Mouse (Mus musculus): ENCODE data around the gene Hcn4. TPM values are rescaled to one million over a fixed set of nuclear protein-coding genes. Genes with fewer than 3 reads are reported as not detected.
A peak's percentile ranks its signal among the peaks of the same experiment; 100 is the strongest.

Hcn4 gene
- polyA plus RNA-seq, 1 experiment from 2014 or later = 0.33 TPM

DNA sequence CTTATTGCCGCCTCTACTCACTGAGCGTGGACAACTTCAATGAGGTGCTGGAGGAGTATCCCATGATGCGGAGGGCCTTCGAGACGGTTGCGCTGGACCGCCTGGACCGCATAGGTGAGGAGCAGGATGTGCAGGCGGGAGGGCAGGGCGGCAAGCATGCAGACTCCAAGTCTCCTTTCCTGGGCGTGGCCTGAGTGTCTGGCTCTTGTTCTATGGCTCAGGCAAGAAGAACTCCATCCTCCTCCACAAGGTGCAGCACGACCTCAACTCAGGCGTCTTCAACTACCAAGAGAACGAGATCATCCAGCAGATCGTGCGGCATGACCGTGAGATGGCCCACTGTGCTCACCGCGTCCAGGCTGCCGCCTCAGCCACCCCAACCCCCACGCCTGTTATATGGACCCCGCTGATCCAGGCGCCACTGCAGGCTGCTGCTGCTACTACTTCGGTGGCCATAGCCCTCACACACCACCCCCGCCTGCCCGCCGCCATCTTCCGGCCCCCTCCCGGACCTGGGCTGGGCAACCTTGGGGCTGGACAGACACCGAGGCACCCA lies 35.9 kb downstream of the Hcn4 start:
- 15% methylated on average over 30 of the region's 30 CpGs for WGBS
- Histone ChIP-seq H3K36me3 (0 out of 2 replicates have a peak, but pooled peaks cover 2% of the 10 kb centered on the region), H3K9me3 (replicated peaks) (no peaks in the 10 kb centered on the region), H3K4me1 (peaks cover 48% of the 10 kb centered on the region), H3K4me3 (peak overlapping the region; percentile 49), H3K27ac (peak overlapping the region; percentile 66), H3K27me3 (ENCODE audit: low read depth, poor library complexity, severe bottlenecking) (peaks cover 28% of the 10 kb centered on the region)
- DNase-seq (ENCODE audit: low spot score) = peak; percentile 57

DNA sequence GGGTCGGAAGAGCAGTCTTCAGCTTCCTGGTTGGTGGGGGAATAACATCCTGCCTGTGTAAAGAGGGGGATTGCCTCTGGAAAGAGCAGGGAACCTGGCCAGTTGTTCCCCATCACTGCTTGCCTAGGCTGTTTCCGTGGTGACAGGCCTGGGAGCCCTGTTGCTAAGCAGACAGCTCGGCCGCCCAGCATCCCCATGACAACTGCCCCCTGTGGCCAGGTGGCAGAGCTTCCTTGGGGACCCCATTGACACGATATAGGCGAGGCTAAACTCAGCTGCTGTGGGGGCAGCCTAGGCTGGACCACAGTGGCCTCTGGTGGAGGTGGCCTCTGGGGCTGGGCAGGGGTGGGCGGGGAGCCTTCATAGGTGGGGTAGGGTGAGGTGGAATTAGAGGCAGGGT lies 40.6 kb downstream of the Hcn4 start:
- no peak for DNase-seq (ENCODE audit: low spot score)
- 44% methylated on average over 7 of the region's 7 CpGs for WGBS
- no peak overlapping the region for H3K27ac ChIP-seq

DNA sequence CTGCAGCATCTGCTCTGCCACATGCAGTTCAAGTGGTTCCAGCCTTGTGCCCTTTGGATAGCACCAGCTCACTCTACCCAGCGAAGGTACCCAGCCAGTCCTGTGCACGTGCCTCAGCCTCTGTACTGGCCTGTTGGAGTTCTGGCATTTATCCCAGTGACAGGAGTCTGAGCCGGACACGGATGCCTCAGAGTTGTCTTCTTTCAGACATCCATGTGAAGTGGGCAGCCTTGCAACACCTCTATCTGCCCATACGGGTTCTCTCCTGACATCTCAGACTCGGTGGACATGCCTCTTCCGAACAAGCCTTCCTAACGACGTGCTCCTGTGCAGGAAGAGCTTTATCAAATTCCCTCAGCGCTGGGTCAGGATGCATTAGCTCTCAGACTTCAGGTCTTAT lies 47.9 kb downstream of the Hcn4 start:
- peaks cover 30% of the 10 kb centered on the region for H3K36me3 ChIP-seq
- H3K4me1 ChIP-seq = 0 out of 2 replicates have a peak, but pooled peaks cover 3% of the 10 kb centered on the region
- H3K27me3 ChIP-seq (ENCODE audit: low read depth, poor library complexity, severe bottlenecking) = no peaks in the 10 kb centered on the region
- no peak overlapping the region for H3K4me3 ChIP-seq
- DNase-seq (ENCODE audit: low spot score) = no peak
- no peaks in the 10 kb centered on the region for H3K9me3 ChIP-seq (replicated peaks)
- no peak overlapping the region for H3K27ac ChIP-seq
- 73% methylated on average over 10 of the region's 10 CpGs for WGBS

More for the DNA sequence above, 40.6 kb downstream of the Hcn4 start:
- no peak overlapping the region for H3K4me3 ChIP-seq
- peaks cover 18% of the 10 kb centered on the region for H3K27me3 ChIP-seq (ENCODE audit: low read depth, poor library complexity, severe bottlenecking)
- no peaks in the 10 kb centered on the region for H3K9me3 ChIP-seq (replicated peaks)
- peaks cover 32% of the 10 kb centered on the region for H3K4me1 ChIP-seq
- 0 out of 2 replicates have a peak, but pooled peaks cover 2% of the 10 kb centered on the region for H3K36me3 ChIP-seq

DNA sequence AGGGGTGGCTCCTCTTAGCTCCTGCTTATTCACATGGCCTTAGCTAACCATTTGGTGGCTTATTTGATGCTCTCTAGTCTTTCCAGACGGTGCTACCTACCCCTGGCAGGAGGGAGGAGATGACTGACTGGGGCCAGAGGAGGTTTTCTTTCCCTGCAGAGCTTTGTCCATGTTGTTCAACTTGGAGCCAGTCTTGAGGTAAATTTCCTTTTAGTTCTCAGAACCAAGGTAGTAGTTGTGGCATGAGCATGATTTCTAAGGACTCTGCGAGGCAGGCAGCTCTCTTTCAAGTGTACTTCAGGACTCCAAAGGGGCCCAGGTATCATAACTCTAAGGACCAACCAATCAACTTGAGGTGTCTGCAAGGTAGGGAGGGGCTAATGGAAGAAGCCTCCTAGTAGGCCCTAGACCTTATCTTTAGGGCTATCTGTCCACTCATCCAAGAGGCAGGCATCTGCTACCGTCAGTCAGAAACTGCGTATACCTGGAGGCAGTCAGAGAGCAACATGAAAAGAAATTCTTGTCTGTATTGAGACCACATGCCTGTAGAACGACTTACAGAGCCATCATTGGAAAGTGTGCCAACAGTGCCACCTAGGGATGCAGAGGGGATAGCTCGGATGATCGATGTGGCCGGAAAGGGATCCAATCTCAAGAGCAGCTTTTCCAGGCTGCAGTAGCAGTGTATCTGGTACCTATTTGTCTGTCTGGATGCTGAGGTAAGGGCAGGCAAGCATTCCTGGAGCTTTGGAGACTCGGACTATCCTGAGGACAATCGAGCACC lies 50.5 kb downstream of the Hcn4 start:
- 49% methylated on average over 10 of the region's 10 CpGs for WGBS
- H3K27ac ChIP-seq = no peak overlapping the region

DNA sequence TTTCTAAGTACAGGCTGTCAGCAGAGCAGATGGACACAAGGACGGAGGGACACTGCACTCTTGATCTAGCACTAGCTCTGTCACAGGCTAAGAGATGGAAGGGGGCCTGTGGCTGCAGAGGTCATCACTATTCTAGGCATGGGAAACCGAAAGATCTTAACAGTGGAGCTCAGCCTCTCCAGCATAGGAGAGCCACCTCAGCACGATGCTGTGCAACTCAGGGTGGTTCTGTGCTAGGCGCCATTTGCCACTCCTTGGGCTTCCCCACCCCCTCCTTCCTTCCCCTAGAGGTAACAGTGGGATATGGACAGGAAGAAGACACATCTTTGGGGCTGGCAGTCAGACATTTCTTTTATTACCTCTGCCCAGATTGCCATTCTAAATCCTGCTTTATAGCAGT lies 51.1 kb downstream of the Hcn4 start:
- no peak for DNase-seq (ENCODE audit: low spot score)
- no peak overlapping the region for H3K4me3 ChIP-seq
- 78% methylated on average over 4 of the region's 4 CpGs for WGBS
- H3K27ac ChIP-seq = no peak overlapping the region
- H3K27me3 ChIP-seq (ENCODE audit: low read depth, poor library complexity, severe bottlenecking) = no peaks in the 10 kb centered on the region
- H3K36me3 ChIP-seq = peaks cover 62% of the 10 kb centered on the region
- H3K9me3 ChIP-seq (replicated peaks) = no peaks in the 10 kb centered on the region
- no peaks in the 10 kb centered on the region for H3K4me1 ChIP-seq

More for the DNA sequence above, 50.5 kb downstream of the Hcn4 start:
- peaks cover 56% of the 10 kb centered on the region for H3K36me3 ChIP-seq
- H3K9me3 ChIP-seq (replicated peaks) = no peaks in the 10 kb centered on the region
- DNase-seq (ENCODE audit: low spot score) = peak; percentile 59
- H3K27me3 ChIP-seq (ENCODE audit: low read depth, poor library complexity, severe bottlenecking) = no peaks in the 10 kb centered on the region
- no peaks in the 10 kb centered on the region for H3K4me1 ChIP-seq
- H3K4me3 ChIP-seq = no peak overlapping the region

DNA sequence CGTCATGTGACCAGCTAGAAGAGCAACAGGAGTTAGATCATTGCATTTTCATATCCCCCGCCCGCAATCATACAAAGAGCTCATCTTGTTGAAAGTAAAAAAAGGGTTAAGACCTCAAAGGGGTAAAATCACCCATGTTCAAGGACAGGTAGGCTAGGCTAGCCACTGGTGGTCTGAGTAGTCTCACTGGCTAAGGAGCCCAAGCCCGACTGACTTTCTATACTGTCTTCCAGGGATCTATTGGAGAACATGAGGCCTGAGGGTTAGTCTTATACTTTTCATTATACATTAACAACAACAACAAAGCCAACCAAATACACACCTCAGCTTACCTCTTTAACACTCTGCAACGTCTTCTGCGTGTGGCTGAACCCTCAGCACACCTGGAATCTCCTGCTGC lies 52.2 kb downstream of the Hcn4 start:
- DNase-seq (ENCODE audit: low spot score) = no peak
- no peaks in the 10 kb centered on the region for H3K9me3 ChIP-seq (replicated peaks)
- H3K36me3 ChIP-seq = peaks cover 72% of the 10 kb centered on the region
- WGBS = 91% methylated on average over 6 of the region's 6 CpGs
- H3K4me1 ChIP-seq = no peaks in the 10 kb centered on the region
- no peaks in the 10 kb centered on the region for H3K27me3 ChIP-seq (ENCODE audit: low read depth, poor library complexity, severe bottlenecking)
- no peak overlapping the region for H3K27ac ChIP-seq
- no peak overlapping the region for H3K4me3 ChIP-seq

DNA sequence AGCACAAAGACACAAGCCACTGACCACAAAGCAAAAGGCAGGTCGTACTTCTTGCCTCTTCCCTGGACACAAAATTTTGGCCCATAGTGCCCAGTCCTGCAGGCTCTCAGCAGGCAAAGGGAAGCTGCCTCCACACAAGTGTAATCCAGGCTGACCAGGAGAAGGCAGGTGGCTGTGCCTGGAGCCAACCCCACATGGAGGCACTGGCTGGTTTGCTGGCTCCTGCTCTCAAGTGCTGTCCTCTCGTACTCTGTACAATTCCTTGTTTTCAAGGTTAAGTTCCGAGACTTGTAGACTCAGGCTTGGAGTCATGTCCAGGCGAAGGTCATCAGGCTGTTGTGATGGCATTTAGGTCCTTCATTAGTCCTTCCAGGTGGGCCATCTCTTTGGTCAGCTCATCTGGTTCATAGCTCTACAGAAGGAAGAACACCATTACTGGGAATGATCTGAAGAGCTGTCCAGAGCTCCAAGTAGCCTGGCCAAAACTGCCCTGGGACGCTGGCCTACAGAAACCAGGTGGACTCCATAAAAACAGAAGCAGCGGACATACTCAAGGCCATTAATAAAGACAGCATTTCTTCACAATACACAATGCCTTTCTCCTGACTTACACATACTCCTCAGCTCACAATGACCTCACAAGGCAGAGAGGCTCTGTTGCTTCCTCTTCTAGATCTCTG lies 53.9 kb downstream of the Hcn4 start:
- no peaks in the 10 kb centered on the region for H3K4me1 ChIP-seq
- WGBS = 94% methylated on average over 6 of the region's 6 CpGs
- no peaks in the 10 kb centered on the region for H3K9me3 ChIP-seq (replicated peaks)
- no peak overlapping the region for H3K4me3 ChIP-seq
- H3K27ac ChIP-seq = no peak overlapping the region
- DNase-seq (ENCODE audit: low spot score) = no peak
- H3K36me3 ChIP-seq = peaks cover 83% of the 10 kb centered on the region
- H3K27me3 ChIP-seq (ENCODE audit: low read depth, poor library complexity, severe bottlenecking) = no peaks in the 10 kb centered on the region

DNA sequence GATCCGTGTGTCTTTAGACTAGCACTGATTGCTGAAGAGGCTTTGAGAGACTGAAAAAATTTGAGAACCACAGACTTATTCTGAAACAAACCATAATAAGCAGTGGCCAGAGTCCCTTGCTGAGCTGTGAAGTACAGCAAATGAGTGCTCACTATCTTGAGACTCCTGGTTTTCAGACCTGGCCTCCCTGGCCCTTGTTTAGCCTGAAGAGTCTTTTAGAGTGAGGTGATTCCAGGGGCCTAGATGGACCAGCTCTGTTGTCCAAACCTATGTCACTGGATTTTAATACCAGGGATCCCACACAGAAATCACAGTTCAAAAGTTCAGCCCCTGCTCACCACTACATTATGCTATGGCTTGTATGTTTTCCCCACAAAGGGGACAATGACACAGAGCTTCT lies 56.6 kb downstream of the Hcn4 start:
- WGBS = 95% methylated on average over 1 of the region's 1 CpGs
- no peaks in the 10 kb centered on the region for H3K9me3 ChIP-seq (replicated peaks)
- no peak overlapping the region for H3K27ac ChIP-seq
- no peaks in the 10 kb centered on the region for H3K4me1 ChIP-seq
- no peaks in the 10 kb centered on the region for H3K27me3 ChIP-seq (ENCODE audit: low read depth, poor library complexity, severe bottlenecking)
- no peak for DNase-seq (ENCODE audit: low spot score)
- H3K4me3 ChIP-seq = no peak overlapping the region
- H3K36me3 ChIP-seq = peaks cover 90% of the 10 kb centered on the region

DNA sequence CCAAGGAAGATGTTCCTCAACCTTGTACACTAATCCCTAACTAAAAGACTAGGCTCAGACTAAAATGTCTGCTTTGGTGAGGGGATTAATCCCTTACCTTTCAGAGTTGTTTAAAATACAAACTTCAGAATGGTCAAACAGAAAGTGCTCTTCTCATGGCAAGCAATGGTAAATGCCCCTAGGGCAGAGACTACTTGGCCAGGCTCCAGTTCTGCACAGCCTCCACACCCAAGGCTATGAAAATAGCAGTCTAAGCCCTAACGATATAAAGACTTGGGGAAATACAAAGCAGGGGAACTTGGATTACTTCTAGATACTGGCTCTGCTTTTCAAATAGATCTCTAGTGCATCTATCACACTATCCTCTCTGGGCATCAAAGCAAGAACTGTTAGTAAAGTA lies 59.5 kb downstream of the Hcn4 start:
- H3K27me3 ChIP-seq (ENCODE audit: low read depth, poor library complexity, severe bottlenecking) = no peaks in the 10 kb centered on the region
- no peak for DNase-seq (ENCODE audit: low spot score)
- peaks cover 87% of the 10 kb centered on the region for H3K36me3 ChIP-seq
- no peaks in the 10 kb centered on the region for H3K9me3 ChIP-seq (replicated peaks)
- no peaks in the 10 kb centered on the region for H3K4me1 ChIP-seq
- H3K4me3 ChIP-seq = no peak overlapping the region
- WGBS = 88% methylated on average over 1 of the region's 1 CpGs
- H3K27ac ChIP-seq = no peak overlapping the region

DNA sequence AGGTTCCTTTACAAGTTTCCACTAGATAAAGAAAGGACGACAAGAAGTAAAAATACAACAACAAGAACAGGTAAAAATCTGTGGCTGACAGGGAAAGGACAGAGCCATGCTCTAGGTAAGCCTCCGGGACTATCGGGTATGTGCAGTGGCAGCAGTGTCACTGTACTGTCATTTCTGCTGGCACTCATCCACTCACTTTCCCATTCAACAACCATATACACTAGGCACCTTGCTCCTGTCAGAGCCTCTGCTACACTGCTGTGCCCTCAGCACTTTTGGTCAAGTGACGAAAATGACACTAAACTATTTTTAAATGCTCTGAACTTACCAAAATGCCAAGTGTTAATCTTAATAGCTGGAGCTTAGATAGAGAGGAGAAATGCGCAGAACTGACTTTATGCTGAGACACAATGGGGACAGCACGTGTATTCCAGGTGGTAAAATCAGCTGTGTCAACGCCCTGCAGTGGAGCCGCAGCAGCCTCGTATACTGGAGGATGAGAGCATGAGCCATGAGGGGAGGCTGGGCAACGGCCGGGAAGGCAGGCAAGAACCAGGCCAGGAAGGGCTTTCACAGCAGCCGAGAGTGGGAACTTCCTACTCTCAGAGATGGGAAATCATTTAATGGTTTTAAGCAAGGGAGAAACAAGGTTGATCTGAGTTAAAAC lies 66.7 kb downstream of the Hcn4 start:
- no peaks in the 10 kb centered on the region for H3K4me1 ChIP-seq
- no peaks in the 10 kb centered on the region for H3K27me3 ChIP-seq (ENCODE audit: low read depth, poor library complexity, severe bottlenecking)
- no peak for DNase-seq (ENCODE audit: low spot score)
- no peaks in the 10 kb centered on the region for H3K9me3 ChIP-seq (replicated peaks)
- H3K27ac ChIP-seq = no peak overlapping the region
- H3K4me3 ChIP-seq = no peak overlapping the region
- WGBS = 91% methylated on average over 12 of the region's 12 CpGs
- peaks cover 84% of the 10 kb centered on the region for H3K36me3 ChIP-seq

DNA sequence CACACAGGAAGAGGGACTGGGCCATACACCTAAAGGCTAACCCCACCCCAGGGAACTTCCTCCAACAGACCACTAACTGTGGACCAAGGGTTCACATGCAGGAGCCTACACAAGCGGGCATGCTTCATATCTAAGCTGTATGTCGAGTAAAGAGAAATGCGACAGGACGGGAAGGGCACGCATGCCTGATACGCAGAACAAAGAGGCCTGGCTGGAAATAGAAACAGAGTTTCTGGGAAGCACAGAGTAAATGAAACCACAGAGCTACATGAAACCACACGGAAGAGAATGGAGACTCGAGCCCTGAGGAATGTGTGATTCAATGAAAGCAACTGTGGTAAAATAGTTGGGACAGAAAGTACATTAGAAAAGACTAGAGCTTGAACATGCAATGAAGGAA lies 67.7 kb downstream of the Hcn4 start:
- H3K4me3 ChIP-seq = no peak overlapping the region
- H3K27ac ChIP-seq = no peak overlapping the region
- no peak for DNase-seq (ENCODE audit: low spot score)
- 95% methylated on average over 8 of the region's 8 CpGs for WGBS
- no peaks in the 10 kb centered on the region for H3K4me1 ChIP-seq
- peaks cover 77% of the 10 kb centered on the region for H3K36me3 ChIP-seq
- no peaks in the 10 kb centered on the region for H3K27me3 ChIP-seq (ENCODE audit: low read depth, poor library complexity, severe bottlenecking)
- H3K9me3 ChIP-seq (replicated peaks) = no peaks in the 10 kb centered on the region

DNA sequence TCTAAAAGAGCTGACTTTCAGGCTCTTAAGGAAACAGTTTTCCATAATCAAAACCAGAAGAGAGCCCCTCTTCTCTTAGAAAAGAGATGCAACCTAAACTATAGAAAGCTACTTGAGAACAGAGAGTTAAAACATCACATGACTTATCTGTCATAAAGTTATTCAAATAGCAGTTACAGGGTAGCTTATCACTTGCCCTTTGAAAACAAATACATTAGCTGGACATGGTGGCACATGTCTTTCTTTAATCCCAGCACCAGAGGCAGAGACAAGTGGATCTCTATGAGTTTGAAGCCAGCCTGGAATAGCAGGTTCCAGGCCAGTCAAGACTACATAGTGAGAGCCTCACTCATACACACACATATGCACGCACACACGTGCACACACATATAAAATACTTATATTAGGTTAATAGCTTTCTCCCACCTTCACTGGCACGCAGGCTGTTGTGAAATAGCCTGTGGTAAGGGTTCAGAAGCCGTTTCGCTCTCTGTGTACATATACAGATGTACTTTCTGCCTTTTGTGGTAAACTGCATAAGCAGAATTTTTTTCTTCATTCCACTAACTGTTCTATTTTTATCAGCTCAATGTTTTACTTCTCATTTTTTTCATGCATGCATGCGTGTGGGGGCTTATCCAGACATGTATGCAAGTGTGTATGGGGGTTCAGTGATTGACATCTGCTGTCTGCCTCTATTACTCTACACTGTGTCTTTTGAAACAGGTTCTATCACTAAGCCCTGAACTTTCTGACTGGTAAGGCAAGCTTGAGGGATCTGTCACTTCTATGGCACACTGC lies 68.8 kb downstream of the Hcn4 start:
- H3K27ac ChIP-seq = no peak overlapping the region
- 92% methylated on average over 6 of the region's 6 CpGs for WGBS
- no peaks in the 10 kb centered on the region for H3K9me3 ChIP-seq (replicated peaks)
- H3K4me3 ChIP-seq = no peak overlapping the region
- peaks cover 72% of the 10 kb centered on the region for H3K36me3 ChIP-seq
- no peaks in the 10 kb centered on the region for H3K27me3 ChIP-seq (ENCODE audit: low read depth, poor library complexity, severe bottlenecking)
- DNase-seq (ENCODE audit: low spot score) = no peak
- H3K4me1 ChIP-seq = no peaks in the 10 kb centered on the region

All from limb, embryonic 10.5 days (tissue).